In the genomic region with DNA sequence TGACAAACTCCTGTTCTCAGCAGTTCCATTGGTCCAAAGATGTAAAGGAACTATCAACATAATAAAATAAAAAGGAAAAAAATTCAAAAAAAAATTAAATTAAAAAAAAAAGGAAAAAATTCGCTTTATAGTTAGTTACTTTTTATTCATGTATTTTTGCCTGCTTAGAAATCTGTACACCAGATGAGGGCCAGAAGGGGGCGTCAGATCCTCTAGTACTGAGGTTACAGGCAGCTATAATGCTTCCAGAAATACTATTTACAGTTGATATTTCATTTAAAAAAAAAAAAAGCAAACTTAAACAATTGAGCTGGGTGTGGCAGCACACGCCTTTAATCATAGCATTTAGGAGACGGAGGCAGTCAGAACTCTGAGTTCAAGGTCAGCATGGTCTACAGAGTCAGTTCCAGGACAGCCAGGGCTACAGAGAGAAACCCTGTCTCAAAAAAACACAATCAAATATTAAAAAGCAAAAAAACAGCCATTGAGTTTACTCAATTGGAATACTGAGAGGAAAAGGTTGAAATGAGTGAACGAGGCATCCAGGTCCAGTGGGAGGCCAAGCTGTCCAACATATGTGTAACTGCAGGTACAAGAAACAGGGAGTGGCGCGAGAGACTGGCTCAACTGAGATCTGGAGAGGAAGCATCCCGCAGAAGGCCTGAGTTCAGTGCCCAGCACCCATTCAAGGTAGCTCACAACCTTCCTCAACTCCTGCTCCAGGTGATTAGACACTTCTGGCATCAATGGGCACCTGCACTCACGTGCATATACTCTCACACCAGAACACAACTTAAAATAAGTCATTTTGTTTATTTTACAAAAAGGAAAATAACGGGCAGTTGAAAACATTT, we compare ENCODE assay signal across 7 mouse cellular contexts. TPM values are rescaled to one million over a fixed set of nuclear protein-coding genes. Genes with fewer than 3 reads are reported as not detected.
DNase-seq lines count a peak whose midpoint lies in the region; ATAC-seq and TF ChIP-seq lines count a peak whose summit lies in the region.

No protein-coding gene starts in this region.

- peak; percentile 28 for DNase-seq in R1 (ENCODE audit: low read depth, low spot score)
- DNase-seq in induced T-regulatory cell, adult 2 months (ENCODE audit: low read depth) = peak; percentile 72
- DNase-seq in left cerebral cortex, postnatal 4 days = peak; percentile 31
- DNase-seq in midbrain, embryonic 14.5 days = peak; percentile 64

- H3K4me1 ChIP-seq in E14TG2a.4 (replicated peaks; ENCODE audit: low read depth, low read length) = peaks cover 31% of the 10 kb centered on the region
- peaks cover 5% of the 10 kb centered on the region; the same call in 1 of the 2 replicates for H3K4me1 ChIP-seq in embryonic facial prominence, embryonic 12.5 days
- peaks cover 6% of the 10 kb centered on the region; the same call in 1 of the 2 replicates for H3K4me1 ChIP-seq in midbrain, embryonic 14.5 days (ENCODE audit: control insufficient read depth, insufficient read depth, low read length)
- H3K4me1 ChIP-seq in stomach, embryonic 16.5 days (ENCODE audit: control insufficient read depth, insufficient read depth, low read length) = peaks cover 5% of the 10 kb centered on the region; the same call in 1 of the 2 replicates

- H3K4me2 ChIP-seq in embryonic facial prominence, embryonic 12.5 days (replicated peaks) = peak overlapping the region; percentile 82
- H3K4me2 ChIP-seq in midbrain, embryonic 14.5 days (ENCODE audit: low read length) = peak overlapping the region; percentile 84
- peak overlapping the region; percentile 95 for H3K4me2 ChIP-seq in stomach, embryonic 16.5 days (ENCODE audit: low read depth, low read length)

- no peak for ATAC-seq in embryonic facial prominence, embryonic 12.5 days (ENCODE audit: insufficient number of reproducible peaks, insufficient read depth, low FRiP score, low TSS enrichment)
- no peak for ATAC-seq in midbrain, embryonic 14.5 days (ENCODE audit: low FRiP score, low TSS enrichment)
- ATAC-seq in stomach, embryonic 16.5 days (ENCODE audit: insufficient read depth, low FRiP score) = no peak

- intact Hi-C loops in left cerebral cortex, postnatal 4 days (cut with DNase I) = loop anchor here (10.0 kb wide), 1 partner anchor 81 kb away; no protein-coding TSS in a partner anchor

- no peaks in the 10 kb centered on the region for H3K9me3 ChIP-seq in E14TG2a.4 (ENCODE audit: low read length)
- H3K9me3 ChIP-seq in embryonic facial prominence, embryonic 12.5 days = no peaks in the 10 kb centered on the region
- H3K9me3 ChIP-seq in midbrain, embryonic 14.5 days (ENCODE audit: control insufficient read depth, low read length) = no peaks in the 10 kb centered on the region
- no peaks in the 10 kb centered on the region for H3K9me3 ChIP-seq in stomach, embryonic 16.5 days (replicated peaks; ENCODE audit: control insufficient read depth, low read length)

- peak overlapping the region; percentile 89 for H3K4me3 ChIP-seq in E14TG2a.4 (replicated peaks; ENCODE audit: low read length)
- peak overlapping the region; percentile 57 for H3K4me3 ChIP-seq in embryonic facial prominence, embryonic 12.5 days
- peak overlapping the region; percentile 75 for H3K4me3 ChIP-seq in midbrain, embryonic 14.5 days (replicated peaks; ENCODE audit: low read depth, low read length)
- H3K4me3 ChIP-seq in stomach, embryonic 16.5 days (replicated peaks; ENCODE audit: low read length) = peak overlapping the region; percentile 71

- 58% methylated on average over 10 of the region's 10 CpGs for WGBS in embryonic facial prominence, embryonic 12.5 days
- WGBS in midbrain, embryonic 14.5 days = 69% methylated on average over 10 of the region's 10 CpGs
- WGBS in stomach, embryonic 16.5 days = 52% methylated on average over 10 of the region's 10 CpGs

- peak overlapping the region; percentile 87; the same call in 1 of the 2 replicates for H3K9ac ChIP-seq in embryonic facial prominence, embryonic 12.5 days
- no peak overlapping the region for H3K9ac ChIP-seq in midbrain, embryonic 14.5 days (replicated peaks; ENCODE audit: low read length)
- H3K9ac ChIP-seq in stomach, embryonic 16.5 days (ENCODE audit: low read length) = peak overlapping the region; percentile 94

- TF ChIP-seq CTCF in E14TG2a.4 (conservative IDR thresholded peaks at IDR 0.05; ENCODE audit: low read length) = peak; percentile 43

- H3K36me3 ChIP-seq in E14TG2a.4 (ENCODE audit: insufficient read depth, low read length) = peaks cover 37% of the 10 kb centered on the region
- H3K36me3 ChIP-seq in embryonic facial prominence, embryonic 12.5 days = peaks cover 14% of the 10 kb centered on the region
- H3K36me3 ChIP-seq in midbrain, embryonic 14.5 days (ENCODE audit: control insufficient read depth, insufficient read depth, low read length) = peaks cover 18% of the 10 kb centered on the region
- H3K36me3 ChIP-seq in stomach, embryonic 16.5 days (ENCODE audit: control insufficient read depth, insufficient read depth, low read length) = peaks cover 10% of the 10 kb centered on the region; the same call in 1 of the 2 replicates

- H3K27me3 ChIP-seq in E14TG2a.4 (ENCODE audit: insufficient read depth, low read length) = no peaks in the 10 kb centered on the region
- H3K27me3 ChIP-seq in embryonic facial prominence, embryonic 12.5 days = no peaks in the 10 kb centered on the region
- H3K27me3 ChIP-seq in midbrain, embryonic 14.5 days (ENCODE audit: control insufficient read depth, insufficient read depth, low read length) = no peaks in the 10 kb centered on the region
- H3K27me3 ChIP-seq in stomach, embryonic 16.5 days (ENCODE audit: control insufficient read depth, insufficient read depth, low read length) = no peaks in the 10 kb centered on the region

- H3K27ac ChIP-seq in embryonic facial prominence, embryonic 12.5 days = no peak overlapping the region
- H3K27ac ChIP-seq in midbrain, embryonic 14.5 days (replicated peaks; ENCODE audit: low read depth, low read length) = no peak overlapping the region
- no peak overlapping the region for H3K27ac ChIP-seq in stomach, embryonic 16.5 days (ENCODE audit: low read length)

RNA-seq across cellular contexts. Expression of a gene that starts 2.1 kb away (rescaled TPM):
- polyA plus RNA-seq in embryonic facial prominence, embryonic 12.5 days (2016; fragmentation: Nextera tagmentation; extraction: Ambion mirVana) = 45.6 and 48.9 TPM in 2 replicates
- total RNA-seq in left cerebral cortex, postnatal 4 days (2021) = 10 to 100 TPM; 59.2 to 60.1 TPM
- polyA plus RNA-seq in midbrain, embryonic 14.5 days (2014; fragmentation: Nextera tagmentation; extraction: Ambion mirVana) = 86.2 and 87.1 TPM in 2 replicates
- polyA plus RNA-seq in stomach, embryonic 16.5 days (2015; fragmentation: Nextera tagmentation; extraction: Ambion mirVana) = 66.4 and 66.8 TPM in 2 replicates

RNA-seq across cellular contexts. Expression of a gene that starts 16.4 kb away (rescaled TPM):
- polyA plus RNA-seq in embryonic facial prominence, embryonic 12.5 days (2016; fragmentation: Nextera tagmentation; extraction: Ambion mirVana) = 0.22 and 0.80 TPM in 2 replicates
- total RNA-seq in left cerebral cortex, postnatal 4 days (2021) = under 1 TPM; 0.38 to 0.66 TPM
- polyA plus RNA-seq in midbrain, embryonic 14.5 days (2014; fragmentation: Nextera tagmentation; extraction: Ambion mirVana) = 0.65 and 0.97 TPM in 2 replicates
- polyA plus RNA-seq in stomach, embryonic 16.5 days (2015; fragmentation: Nextera tagmentation; extraction: Ambion mirVana) = 0.35 and 0.37 TPM in 2 replicates

RNA-seq across cellular contexts. Expression of a gene that starts 31.4 kb away (rescaled TPM):
- polyA plus RNA-seq in embryonic facial prominence, embryonic 12.5 days (2016; fragmentation: Nextera tagmentation; extraction: Ambion mirVana) = 0.09 and 0.20 TPM in 2 replicates
- total RNA-seq in left cerebral cortex, postnatal 4 days (2021) = 1 to 10 TPM; 2.3 to 2.6 TPM
- 0.07 TPM in 1 of 2 replicates, not detected in the other for polyA plus RNA-seq in midbrain, embryonic 14.5 days (2014; fragmentation: Nextera tagmentation; extraction: Ambion mirVana)
- polyA plus RNA-seq in stomach, embryonic 16.5 days (2015; fragmentation: Nextera tagmentation; extraction: Ambion mirVana) = 0.08 and 0.24 TPM in 2 replicates

RNA-seq across cellular contexts. Expression of a gene that starts 32.1 kb away (rescaled TPM):
- 41.2 and 41.6 TPM in 2 replicates for polyA plus RNA-seq in embryonic facial prominence, embryonic 12.5 days (2016; fragmentation: Nextera tagmentation; extraction: Ambion mirVana)
- total RNA-seq in left cerebral cortex, postnatal 4 days (2021) = 10 to 100 TPM; 56.1 to 63.3 TPM
- polyA plus RNA-seq in midbrain, embryonic 14.5 days (2014; fragmentation: Nextera tagmentation; extraction: Ambion mirVana) = 15.6 and 17.9 TPM in 2 replicates
- polyA plus RNA-seq in stomach, embryonic 16.5 days (2015; fragmentation: Nextera tagmentation; extraction: Ambion mirVana) = 38.0 and 41.3 TPM in 2 replicates
